Mouse (Mus musculus): ENCODE results near the gene Tnrc6b. TPM values are rescaled to one million over a fixed set of nuclear protein-coding genes. Genes with fewer than 3 reads are reported as not detected.

The Tnrc6b gene
- total RNA-seq, 1 experiment from 2014 or later: 55.7 TPM

DNA sequence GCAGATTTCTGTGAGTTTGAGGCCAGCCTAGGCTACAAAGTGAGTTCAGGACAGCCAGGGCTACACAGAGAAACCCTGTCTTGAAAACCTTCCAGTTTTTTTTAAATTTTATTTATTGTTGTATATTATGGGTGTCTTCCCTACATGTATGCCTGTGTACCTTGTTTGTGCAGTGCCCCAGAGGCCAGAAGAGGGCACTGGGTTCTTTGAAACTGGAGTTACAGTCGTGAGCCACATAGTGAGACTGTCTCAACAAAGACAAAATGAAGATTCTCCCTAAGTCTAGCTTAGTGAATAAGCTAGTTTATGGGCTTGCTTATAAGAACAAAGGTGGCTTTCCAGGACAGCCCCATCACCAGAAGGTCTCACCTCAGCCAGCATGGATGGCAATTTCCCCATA lies 25.4 kb downstream of the Tnrc6b start:
- no peak for DNase-seq

GRCm38 (mm10) chr15:80738244-80738643 lies 27.1 kb downstream of the Tnrc6b start:
- DNase-seq: no peak

DNA sequence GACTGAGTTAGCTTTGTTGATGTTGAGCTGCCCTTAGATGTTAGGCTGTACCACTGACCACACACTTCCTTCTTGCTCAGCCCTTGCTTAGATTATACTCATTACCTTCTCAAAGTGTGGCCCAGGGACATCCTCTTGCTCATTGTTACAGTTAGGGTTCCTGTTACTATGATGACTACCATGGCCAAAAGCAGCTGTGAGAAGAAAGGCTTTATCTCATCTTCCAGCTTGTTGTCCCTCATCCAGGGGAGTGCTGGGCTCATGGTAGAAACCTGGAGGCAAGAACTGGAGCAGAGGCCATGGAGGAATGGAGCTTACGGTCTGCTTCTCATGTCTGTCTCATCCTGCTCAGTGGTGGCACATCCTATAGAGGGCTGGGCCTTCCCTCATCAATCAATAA lies 28.9 kb downstream of the Tnrc6b start:
- no peak for DNase-seq

- no peak for DNase-seq
Measured at GRCm38 (mm10) chr15:80741836-80742235, 30.7 kb downstream of the Tnrc6b start.

DNA sequence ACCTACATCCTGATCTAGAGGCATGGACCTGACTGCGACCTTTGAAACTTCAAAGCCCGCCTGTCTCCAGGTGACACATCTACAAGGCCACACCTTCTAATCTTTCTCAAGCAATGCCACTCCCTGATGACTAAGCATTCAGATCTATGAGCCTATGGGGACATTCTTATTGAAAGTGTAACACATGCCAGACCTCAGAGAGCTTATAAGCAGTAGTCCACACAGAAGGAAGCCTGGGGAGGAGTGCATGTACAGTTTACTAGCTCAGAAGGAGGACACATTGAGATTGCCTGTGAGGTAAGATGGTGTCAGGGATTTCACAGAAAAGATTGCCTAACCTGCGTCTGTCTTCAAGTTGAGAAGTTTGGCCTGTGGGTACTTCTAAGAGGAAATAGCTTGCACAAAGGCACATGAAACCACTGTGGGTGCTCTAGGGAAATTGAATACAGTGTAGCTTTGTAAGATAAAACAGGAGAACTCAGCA lies 31.9 kb downstream of the Tnrc6b start:
- DNase-seq: no peak

- DNase-seq: no peak
Measured at GRCm38 (mm10) chr15:80743606-80744005, 32.5 kb downstream of the Tnrc6b start.

DNA sequence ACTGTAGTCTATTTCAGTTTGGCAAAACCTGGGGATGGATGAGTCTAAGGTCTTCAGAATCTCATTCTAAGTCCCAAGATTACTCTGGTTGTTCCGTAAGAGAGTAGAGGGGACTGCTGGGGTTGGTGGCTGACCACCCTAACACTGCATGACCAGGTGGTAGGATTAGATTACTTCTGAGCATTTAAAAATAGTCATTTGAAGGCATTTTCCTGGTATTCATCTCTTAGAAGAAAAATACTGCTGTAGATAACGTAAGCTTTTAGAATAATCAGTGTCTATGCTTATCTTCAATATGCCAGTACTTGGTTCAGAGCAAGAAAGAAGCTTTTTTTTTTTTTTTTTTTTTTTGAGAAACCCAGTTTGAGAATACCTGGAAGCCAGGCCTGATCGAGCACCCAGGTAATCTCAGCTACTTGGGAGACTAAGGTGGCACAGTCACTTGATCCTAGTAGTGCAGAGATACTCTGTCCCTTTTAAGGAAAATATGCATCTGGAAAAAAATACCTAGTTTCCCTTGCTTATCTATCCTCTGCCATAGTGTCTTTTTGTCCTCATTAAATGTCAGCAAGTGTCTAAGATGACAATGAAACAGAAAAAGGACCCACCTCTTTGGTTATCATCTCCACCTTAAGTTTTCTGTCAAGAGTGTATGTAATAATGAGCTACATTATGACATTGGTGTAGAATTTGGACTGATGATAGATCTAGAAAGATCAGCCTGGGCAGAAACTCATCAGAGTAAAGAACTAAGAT lies 33.7 kb downstream of the Tnrc6b start:
- no peak for DNase-seq

DNA sequence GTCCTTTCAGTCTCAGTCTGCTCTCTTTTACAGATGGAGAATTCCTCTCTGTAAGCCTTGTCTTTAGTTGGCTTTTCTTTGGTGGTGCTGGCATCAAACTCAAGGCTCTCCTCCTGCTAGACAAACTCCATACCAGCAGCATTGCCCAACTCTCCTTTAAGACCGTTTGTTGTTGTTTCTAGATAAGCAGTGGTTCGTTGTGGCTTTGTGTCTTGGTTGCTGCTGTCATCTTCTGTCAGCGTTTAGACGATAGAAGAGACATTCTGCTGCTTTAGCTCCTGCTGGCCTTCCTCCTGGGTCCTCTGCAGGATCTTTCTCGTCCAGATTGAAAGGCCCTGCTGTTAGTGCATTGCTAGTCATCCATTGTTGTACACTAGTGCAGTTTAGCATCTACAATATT lies 37.9 kb downstream of the Tnrc6b start:
- no peak for DNase-seq

GRCm38 (mm10) chr15:80753351-80753750 lies 42.2 kb downstream of the Tnrc6b start:
- DNase-seq: peak; percentile 23

DNA sequence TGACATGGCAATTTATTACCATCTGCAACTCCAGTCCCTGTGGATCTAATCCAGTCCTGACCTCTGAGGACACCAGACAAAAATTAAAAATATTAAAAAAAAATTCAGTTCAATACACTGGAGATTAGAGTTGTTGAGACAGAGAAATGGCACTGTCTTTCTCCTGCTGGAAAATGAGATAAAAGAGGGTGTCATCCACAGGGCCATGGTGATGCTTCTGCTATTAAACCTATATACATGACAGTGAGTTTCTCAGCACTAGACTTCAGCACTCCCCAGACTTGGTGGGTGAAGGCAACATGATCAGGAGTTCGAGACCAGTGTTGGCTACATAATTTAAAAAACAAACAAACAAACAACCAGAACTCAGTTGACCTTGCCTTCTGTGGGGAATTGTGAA lies 43.0 kb downstream of the Tnrc6b start:
- no peak for DNase-seq

GRCm38 (mm10) chr15:80759451-80759850 lies 48.3 kb downstream of the Tnrc6b start:
- no peak for DNase-seq

DNA sequence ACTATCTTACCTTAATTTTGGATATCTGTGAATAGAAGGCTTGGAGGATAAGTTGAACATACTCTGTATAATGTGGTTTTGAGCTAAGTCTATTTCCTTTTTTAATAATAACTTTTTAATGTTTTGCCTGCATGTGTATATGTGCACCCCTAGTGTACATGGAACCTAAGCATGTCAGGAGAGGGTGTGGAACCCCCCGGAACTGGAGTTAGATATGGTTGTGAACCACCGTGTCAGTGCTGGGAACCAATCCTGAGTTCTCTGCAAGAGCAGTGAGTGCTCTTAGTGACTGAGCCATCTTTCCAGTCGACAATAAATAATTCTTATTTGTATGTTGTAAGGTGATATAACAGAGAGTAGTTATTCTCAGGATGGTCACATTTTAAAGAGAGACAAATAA lies 49.4 kb downstream of the Tnrc6b start:
- no peak for DNase-seq

- DNase-seq: no peak
Measured at GRCm38 (mm10) chr15:80760935-80761334, 49.8 kb downstream of the Tnrc6b start.

GRCm38 (mm10) chr15:80762621-80763020 lies 51.5 kb downstream of the Tnrc6b start:
- DNase-seq: no peak

DNA sequence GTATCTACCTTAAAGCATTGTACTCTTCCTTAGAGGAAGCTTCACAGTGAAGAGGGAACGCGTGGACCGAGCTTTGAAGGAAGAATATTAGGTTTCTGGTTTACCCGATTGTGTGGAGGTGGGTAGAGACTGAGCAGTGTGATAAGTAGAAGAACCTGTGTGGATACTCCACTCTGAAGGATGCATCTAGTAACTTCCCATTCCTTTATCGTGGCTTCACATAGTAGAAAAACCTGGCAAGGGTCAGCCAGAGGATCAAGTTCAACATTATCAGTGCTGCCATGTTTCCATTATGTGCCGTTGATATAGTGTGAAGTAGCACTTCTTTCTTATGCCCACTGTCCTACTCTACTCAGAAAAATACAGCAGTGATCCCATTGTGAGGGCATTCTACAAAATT lies 53.6 kb downstream of the Tnrc6b start:
- no peak for DNase-seq

DNA sequence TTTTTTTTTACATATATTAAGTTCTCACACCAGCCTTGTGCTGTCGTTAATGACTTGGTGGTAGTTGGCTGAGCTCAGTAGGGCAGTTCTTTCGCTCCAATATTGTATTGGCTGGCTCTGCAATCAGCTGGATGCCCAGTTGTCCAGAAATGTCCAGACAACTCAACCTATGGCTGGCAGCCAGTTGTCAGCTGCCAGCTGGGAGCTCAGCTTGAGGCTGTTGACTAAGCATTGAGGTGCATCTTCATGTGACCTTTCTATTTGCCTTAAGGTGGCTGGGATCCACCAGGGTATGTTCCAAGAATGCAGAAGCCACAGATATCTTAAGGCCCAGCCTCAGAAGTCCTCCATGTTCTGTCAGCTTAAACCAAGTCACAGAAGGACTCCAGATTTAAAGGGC lies 54.3 kb downstream of the Tnrc6b start:
- peak; percentile 36 for DNase-seq

GRCm38 (mm10) chr15:80768216-80768615 lies 57.1 kb downstream of the Tnrc6b start:
- no peak for DNase-seq

DNA sequence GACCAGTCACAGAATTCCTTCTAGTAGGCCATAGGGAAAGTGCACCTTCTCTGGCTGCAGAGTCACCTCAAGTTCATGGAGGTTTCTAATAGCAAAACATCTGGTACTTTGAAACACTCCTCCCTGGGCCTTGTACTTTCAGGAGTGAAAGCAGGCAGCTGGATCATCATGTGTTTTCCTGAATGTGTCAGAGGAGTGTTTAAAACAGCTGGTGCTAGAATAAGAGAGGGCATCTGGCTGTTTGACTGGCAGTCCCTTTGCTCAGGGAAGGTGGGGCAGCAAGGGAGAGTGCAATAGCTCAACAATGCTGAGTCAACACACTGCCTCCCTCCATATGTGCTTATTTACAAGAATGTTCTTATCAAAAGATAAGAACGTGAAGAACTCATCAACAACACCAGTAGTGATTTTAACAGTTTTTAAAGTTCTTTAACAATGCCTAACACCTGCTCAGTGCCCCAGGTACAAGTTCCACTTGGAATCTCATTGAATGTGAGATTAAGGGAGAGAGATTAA lies 60.9 kb downstream of the Tnrc6b start:
- DNase-seq: no peak

GRCm38 (mm10) chr15:80774666-80775065 lies 63.6 kb downstream of the Tnrc6b start:
- DNase-seq: no peak

DNA sequence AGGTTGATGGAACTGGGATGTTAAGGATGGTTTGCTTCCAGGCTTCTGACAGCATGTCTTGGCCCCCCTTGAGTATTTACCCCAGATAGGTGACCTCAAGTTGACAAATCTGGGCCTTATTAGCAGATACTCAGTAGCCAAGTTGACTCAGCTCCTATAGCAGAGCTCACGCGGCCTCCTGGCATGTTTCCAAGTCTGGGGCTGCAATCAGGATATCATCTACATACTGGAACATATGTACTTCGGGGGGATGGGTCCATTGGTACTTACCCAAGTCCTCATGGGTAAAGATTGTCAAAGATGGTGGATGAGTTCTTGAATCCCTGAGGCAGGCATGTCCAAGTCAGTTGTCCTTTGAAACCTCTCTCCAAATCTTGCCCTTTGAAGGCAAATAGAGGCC lies 67.9 kb downstream of the Tnrc6b start:
- DNase-seq: no peak

DNA sequence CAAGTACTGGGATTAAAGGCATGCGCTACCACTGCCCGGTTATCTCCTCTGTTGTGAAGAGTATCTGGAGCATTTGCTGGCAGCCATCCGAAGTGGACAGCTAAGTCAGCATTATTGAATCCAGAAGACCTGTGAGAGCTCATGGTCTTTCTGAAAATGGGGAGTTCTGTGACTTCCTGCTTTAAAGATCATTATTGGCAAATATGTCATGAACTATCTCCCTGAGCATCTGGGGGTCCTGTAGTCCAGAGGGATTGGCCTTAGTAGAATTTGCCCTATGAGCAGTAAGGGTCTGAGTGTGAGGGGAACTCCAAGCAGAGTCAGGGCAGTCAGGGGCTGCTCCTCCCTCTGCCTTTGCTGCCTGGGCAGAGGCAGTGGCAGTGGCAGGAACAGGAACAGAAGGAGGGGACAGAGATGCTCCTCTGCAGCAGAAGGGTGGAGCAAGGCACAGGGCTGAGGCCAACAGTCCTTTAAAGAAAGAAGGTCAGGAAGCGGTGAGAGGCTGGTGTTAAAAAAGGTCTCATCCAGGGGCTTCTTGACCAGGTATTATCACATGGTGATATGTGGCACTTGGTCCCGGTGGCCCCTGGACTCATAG lies 69.1 kb downstream of the Tnrc6b start:
- DNase-seq: no peak

DNA sequence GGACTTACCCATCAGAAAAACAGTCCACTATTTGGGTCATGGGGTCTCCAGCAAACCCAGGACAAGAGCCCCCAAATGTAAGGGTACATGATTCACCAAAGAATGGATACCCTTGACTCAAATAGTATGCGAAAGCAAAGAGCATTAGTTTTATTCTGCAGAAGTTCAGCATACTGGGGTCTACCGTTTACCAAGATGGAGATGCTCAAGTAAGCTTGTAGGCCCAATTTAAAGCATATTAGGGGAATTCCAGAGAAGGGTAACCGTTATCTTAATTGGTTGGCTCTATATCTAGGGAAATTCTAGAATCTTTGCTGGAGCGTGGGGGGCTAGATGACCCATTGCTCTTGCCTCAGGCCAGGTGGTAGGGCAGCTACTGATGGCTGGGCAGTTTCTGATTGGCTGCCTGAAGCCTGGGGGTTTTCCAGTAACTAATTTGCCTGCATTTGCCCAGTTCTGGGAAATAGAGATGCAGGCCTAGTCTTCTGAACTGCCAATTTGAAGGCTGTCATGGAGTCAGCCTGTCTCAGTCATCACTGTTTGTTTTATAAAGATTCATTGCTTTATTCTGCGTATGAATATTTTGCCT lies 70.2 kb downstream of the Tnrc6b start:
- DNase-seq: no peak

- DNase-seq: no peak
Measured at GRCm38 (mm10) chr15:80784553-80784971, 73.4 kb downstream of the Tnrc6b start.

Measured in adrenal gland, postnatal 14 days (tissue).